Mouse (Mus musculus): ENCODE data around the gene Ppp1r35. TPM values are rescaled to one million over a fixed set of nuclear protein-coding genes. Genes with fewer than 3 reads are reported as not detected.
"Not testable (repeated sequence)": the region's sequence is repeated elsewhere in the genome, so short reads cannot be mapped to it uniquely, and the experiment has no call there.

The Ppp1r35 gene
- polyA plus RNA-seq, 1 experiment from 2014 or later, result 38.6 TPM

DNA sequence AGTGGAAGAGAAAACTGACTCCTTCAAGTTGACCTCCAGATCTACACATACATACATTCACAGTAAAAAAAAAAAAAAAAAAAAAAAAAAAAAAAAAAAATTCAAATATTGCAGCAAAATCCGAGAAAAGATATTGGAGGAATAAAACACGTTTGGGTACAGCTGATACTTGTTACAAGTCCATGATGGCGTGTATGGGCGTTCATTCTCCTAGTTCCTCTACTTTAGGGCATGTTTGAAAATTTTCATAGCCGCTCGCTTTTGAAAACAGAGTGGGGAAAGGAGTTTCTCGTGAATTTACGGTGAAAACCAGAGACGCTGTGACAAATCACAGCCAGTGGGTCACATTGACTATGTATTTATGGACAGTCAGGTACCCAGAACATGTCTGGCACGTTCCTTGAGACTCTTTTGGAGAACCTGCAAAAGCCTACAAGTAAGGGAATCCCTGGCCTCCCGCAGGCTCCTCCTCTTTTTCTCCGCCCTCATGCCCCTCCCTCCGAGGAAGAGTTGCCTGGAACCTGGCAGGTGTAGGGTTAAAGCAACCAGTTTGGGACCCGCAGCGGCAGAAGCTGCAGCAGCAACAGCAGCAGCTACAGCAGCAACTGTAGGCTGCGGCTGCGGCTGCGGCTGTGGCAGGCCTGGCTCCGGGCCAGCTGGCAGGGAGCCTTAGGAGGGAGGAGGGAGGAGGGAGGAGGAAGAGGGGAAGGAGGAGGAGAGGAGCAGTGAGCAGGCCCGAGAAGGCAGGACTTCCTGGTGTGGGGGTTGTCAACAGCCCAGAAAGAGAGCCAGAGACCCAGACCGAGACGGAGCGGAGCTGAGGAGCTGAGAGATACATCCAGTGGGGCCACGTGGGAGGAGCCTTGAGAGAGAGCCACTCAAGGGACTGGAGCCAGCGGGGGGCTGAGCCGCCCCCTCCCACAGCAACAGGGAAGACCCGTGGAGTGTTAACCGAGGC, 33.2 kb upstream of the Ppp1r35 start, which contains the start of gene Tsc22d4:
Gene Tsc22d4 (plus strand): TSS at position 517 of the 958 bp plus-strand sequence.
- peak; percentile 76 for ATAC-seq
- Histone ChIP-seq H3K4me2 (peak within 1 kb of the TSS; percentile 93), H3K27ac (peak within 1 kb of the TSS; percentile 99), H3K27me3 (replicated peaks) (no peaks in the 10 kb centered on the region; the same call in 1 of the 2 replicates), H3K9ac (peak within 1 kb of the TSS; percentile 96), H3K4me3 (peak within 1 kb of the TSS; percentile 83), H3K9me3 (replicated peaks) (no peaks in the 10 kb centered on the region), H3K4me1 (peaks cover 69% of the 10 kb centered on the region), H3K36me3 (peaks cover 12% of the 10 kb centered on the region)
- 5% methylated on average over 28 of the region's 28 CpGs for WGBS (ENCODE audit: insufficient replicate concordance)

DNA sequence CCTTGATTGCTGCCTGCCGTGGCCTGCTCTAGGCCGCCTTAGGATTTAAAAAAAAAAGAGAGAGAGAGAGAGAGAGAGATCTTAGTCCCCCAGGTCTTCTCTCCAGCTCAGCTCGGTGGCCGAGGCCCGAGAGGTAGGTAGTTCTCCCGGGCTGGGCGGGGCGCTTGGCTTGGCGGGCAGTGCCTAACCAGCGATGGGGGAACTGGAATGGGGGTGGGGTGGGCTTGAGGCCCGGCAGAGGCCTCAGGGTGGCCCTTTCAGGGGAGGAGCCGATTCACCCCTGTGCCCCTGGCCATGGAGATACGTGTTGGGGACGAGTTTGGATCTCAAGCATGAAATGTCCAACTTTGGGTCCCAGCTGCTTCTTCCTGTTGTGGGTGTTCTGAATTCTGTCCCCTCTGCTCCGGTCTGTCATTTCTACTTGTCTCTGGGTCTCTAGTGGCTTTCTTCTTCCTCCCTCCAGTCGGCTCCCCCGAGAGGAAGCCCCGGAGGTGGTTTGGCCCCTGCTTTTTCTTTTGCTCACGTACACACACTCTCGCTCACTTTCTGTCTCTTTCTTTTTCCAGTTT, 32.3 kb upstream of the Ppp1r35 start:
- Histone ChIP-seq H3K9me3 (replicated peaks) (no peaks in the 10 kb centered on the region), H3K4me1 (peaks cover 66% of the 10 kb centered on the region), H3K36me3 (peaks cover 21% of the 10 kb centered on the region), H3K9ac (peak overlapping the region; percentile 96), H3K27me3 (replicated peaks) (no peaks in the 10 kb centered on the region; the same call in 1 of the 2 replicates), H3K4me3 (peak overlapping the region; percentile 83), H3K4me2 (peak overlapping the region; percentile 93), H3K27ac (peak overlapping the region; percentile 99)
- WGBS (ENCODE audit: insufficient replicate concordance), result 0% methylated on average over 20 of the region's 20 CpGs
- peak; percentile 71 for ATAC-seq

DNA sequence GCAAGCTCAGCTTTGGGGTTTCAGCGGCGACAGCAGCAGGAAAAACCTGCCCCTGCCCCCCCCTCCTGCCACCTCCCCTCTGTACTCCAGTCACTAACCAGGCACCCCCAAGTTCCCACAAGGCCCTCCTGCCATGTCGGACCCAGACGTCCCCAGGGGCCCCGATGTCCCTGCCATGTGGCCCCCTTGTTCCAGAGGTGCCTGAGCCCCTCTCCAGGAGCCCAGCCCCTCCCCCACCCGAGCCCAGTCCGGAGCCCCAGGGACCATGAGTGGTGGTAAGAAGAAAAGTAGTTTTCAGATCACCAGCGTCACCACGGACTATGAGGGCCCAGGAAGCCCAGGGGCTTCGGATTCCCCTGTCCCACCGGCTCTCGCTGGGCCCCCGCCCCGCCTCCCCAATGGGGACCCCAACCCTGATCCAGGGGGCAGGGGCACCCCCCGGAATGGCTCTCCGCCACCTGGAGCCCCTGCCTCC, 31.8 kb upstream of the Ppp1r35 start:
- ATAC-seq, result no peak
- Histone ChIP-seq H3K4me2 (peak overlapping the region; percentile 93), H3K4me1 (peaks cover 66% of the 10 kb centered on the region), H3K9ac (peak overlapping the region; percentile 96), H3K4me3 (peak overlapping the region; percentile 83), H3K27ac (peak overlapping the region; percentile 99), H3K9me3 (replicated peaks) (no peaks in the 10 kb centered on the region), H3K27me3 (replicated peaks) (no peaks in the 10 kb centered on the region; the same call in 1 of the 2 replicates), H3K36me3 (peaks cover 26% of the 10 kb centered on the region)
- under 1% methylated on average over 16 of the region's 16 CpGs for WGBS (ENCODE audit: insufficient replicate concordance)

DNA sequence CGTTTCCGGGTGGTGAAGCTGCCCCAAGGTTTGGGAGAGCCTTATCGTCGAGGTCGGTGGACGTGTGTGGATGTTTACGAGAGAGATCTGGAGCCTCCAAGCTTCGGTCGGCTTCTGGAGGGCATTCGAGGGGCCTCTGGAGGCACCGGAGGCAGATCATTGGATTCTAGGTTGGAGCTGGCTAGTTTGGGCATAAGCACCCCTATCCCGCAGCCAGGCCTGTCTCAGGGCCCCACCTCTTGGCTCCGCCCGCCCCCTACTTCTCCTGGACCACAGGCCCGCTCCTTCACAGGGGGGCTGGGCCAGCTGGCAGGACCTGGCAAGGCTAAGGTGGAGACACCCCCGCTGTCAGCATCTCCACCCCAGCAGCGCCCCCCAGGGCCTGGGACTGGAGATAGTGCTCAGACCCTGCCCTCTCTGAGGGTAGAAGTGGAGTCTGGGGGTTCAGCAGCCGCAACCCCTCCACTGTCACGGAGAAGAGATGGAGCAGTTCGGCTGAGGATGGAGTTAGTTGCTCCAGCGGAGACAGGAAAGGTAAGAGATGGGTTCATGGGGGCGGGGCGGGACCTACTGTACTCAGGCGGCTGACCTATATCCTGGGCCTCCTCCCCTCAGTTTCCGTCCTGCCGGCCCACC, 31.2 kb upstream of the Ppp1r35 start:
- H3K36me3 ChIP-seq, result peaks cover 31% of the 10 kb centered on the region
- peaks cover 65% of the 10 kb centered on the region for H3K4me1 ChIP-seq
- H3K4me3 ChIP-seq, result peak overlapping the region; percentile 83
- H3K27ac ChIP-seq, result peak overlapping the region; percentile 99
- no peaks in the 10 kb centered on the region for H3K9me3 ChIP-seq (replicated peaks)
- peak overlapping the region; percentile 93 for H3K4me2 ChIP-seq
- peak overlapping the region; percentile 96 for H3K9ac ChIP-seq
- peak; percentile 51 for ATAC-seq
- WGBS (ENCODE audit: insufficient replicate concordance), result under 1% methylated on average over 26 of the region's 26 CpGs
- no peaks in the 10 kb centered on the region for H3K27me3 ChIP-seq (replicated peaks)

DNA sequence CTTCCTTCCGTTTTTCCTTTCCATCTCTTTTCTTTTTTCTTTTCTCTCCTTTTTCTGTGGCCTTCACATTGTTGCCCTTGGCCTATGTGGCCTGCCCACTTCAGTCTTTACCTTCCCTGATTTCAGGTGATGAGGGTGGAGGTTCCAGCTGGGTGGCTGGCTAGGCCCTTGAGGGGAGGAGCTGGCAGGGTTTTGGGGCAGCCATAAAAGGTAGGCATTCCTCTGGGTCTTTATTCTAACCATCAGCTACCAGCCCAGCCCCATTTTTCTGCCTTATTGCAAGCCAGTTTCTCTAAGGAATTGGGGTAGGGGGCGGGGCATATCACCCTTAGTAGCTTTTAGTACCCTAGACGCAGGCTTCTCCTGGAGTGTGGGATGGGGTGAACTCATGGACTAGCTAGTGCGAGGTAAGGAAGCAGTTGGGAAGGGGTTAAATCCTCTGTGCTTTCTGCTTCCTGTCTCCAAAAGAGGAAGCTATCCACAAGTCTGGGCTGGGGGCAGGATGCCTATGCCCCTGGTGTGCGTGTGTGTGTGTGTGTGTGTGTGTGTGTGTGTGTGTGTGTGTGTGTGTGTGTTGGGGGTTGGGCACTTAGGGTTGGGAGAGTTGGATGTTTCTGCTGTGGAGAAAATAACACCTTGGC, 30.4 kb upstream of the Ppp1r35 start:
- Histone ChIP-seq H3K9ac (peak overlapping the region; percentile 96), H3K36me3 (peaks cover 39% of the 10 kb centered on the region), H3K4me3 (peak overlapping the region; percentile 83), H3K4me2 (peak overlapping the region; percentile 93), H3K27ac (peak overlapping the region; percentile 99), H3K4me1 (peaks cover 64% of the 10 kb centered on the region), H3K9me3 (replicated peaks) (no peaks in the 10 kb centered on the region), H3K27me3 (replicated peaks) (no peaks in the 10 kb centered on the region)
- ATAC-seq, result no peak
- 21% methylated on average over 5 of the region's 5 CpGs for WGBS (ENCODE audit: insufficient replicate concordance)

DNA sequence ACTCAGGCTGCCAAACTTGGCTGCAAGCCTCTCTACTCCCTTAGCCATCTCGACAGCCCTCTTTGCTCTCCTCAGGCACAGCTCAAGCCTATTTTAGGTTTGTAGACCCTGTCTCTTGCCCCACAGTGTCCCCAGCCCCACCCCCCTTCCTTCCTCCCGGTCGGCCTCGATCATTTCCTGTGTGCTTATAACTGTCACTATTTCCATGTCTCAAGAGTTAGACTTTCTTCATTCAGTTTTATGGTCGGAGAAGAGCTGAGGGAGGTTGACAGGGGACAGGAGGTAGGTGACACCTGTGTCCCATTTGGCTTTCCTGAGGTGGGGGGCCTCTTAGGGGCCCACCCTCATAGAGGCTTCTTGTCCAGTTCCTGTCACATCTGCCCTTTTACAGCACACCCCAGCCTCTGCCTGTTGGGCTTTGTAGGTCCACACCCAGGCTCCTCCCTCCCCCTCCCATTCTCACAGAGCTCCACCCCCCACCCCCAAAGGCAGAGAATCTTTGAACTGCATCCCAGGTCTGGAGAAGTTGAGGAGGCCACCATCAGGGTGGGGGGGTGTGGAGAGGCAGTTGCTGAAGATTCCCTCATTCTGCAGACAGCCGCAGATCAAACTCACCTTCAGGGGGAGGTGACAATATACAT, 29.3 kb upstream of the Ppp1r35 start:
- Histone ChIP-seq H3K4me2 (peak overlapping the region; percentile 93), H3K27ac (peak overlapping the region; percentile 99), H3K27me3 (replicated peaks) (no peaks in the 10 kb centered on the region), H3K4me1 (peaks cover 72% of the 10 kb centered on the region), H3K36me3 (peaks cover 50% of the 10 kb centered on the region), H3K9me3 (replicated peaks) (no peaks in the 10 kb centered on the region), H3K9ac (peak overlapping the region; percentile 96), H3K4me3 (peak overlapping the region; percentile 83)
- 20% methylated on average over 6 of the region's 6 CpGs for WGBS (ENCODE audit: insufficient replicate concordance)
- no peak for ATAC-seq

DNA sequence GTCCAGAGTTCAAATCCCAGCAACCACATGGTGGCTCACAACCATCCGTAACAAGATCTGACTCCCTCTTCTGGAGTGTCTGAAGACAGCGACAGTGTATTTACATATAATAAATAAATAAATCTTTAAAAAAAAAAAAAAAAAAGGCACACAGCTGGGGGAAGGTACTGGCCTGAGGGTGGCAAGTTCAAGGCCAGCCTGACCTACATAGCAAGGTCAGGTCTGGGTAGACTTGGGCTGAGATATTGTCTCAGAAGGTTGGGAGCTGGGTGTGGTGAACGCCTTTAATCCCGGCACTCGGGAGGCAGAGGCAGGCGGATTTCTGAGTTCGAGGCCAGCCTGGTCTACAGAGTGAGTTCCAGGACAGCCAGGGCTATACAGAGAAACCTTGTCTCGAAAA, 28.4 kb upstream of the Ppp1r35 start:
- 78% methylated on average over 6 of the region's 8 CpGs for WGBS (ENCODE audit: insufficient replicate concordance)
- H3K27ac ChIP-seq; H3K9ac ChIP-seq; H3K27me3 ChIP-seq (replicated peaks); H3K4me3 ChIP-seq; H3K9me3 ChIP-seq (replicated peaks); H3K4me2 ChIP-seq; ATAC-seq: not testable (repeated sequence)
- Histone ChIP-seq H3K36me3 (peaks cover 59% of the 10 kb centered on the region), H3K4me1 (peaks cover 63% of the 10 kb centered on the region)

DNA sequence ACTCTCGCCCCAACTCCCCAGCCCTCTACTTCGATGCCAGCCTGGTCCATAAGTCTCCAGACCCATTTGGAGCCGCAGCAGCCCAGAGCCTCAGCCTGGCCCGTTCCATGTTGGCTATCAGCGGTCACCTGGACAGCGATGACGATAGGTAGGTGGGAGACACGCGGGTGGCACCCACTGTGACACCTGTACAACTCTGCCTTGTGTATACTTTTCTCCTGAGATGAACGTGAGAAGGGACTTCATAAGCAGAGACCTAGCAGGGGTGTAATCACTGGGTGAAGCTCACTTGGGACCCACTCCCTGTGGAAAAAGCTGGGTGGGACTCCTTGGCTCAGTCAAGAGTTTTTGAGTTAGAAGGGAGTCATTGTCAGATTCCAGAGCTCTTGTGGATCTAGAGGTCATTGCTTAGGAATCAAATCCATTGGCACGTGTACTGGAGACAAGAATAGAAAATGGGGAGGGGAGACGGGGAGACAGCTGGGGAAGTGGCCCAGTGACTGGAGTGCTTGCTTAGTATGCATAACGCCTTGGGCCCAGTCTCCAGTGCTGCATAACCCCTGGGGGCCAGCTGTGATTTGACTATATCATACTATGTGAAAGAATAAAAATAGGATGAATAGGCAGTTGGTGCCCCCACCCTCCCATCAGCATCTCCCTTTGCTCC, 27.3 kb upstream of the Ppp1r35 start:
- no peak overlapping the region; the same call in 1 of the 2 replicates for H3K27ac ChIP-seq
- peaks cover 70% of the 10 kb centered on the region for H3K36me3 ChIP-seq
- no peak overlapping the region for H3K4me2 ChIP-seq
- H3K4me3 ChIP-seq, result no peak overlapping the region
- peaks cover 67% of the 10 kb centered on the region for H3K4me1 ChIP-seq
- no peaks in the 10 kb centered on the region for H3K9me3 ChIP-seq (replicated peaks)
- ATAC-seq, result no peak
- no peak overlapping the region for H3K9ac ChIP-seq
- no peaks in the 10 kb centered on the region for H3K27me3 ChIP-seq (replicated peaks)
- WGBS (ENCODE audit: insufficient replicate concordance), result 93% methylated on average over 13 of the region's 13 CpGs

DNA sequence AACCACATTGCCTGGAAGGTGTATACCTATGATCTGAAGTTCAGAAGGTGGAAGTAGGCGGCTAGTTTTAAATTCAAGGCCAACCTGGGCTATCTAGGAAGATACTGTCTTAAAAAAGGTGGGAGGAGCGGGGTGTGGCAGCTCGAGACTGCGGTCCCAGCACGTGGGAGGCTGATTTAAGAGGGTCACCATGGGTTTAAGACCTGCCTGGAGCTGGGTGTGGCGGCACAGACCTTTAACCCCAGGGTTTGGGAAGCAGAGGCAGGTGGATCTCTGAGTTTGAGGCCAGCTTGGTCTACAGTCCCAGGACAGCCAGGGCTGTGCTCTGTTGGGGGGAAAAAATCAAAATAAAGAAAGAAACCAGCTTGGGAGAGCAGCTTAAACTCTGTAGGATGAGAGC, 26.7 kb upstream of the Ppp1r35 start:
- Histone ChIP-seq H3K27me3 (replicated peaks) (no peaks in the 10 kb centered on the region), H3K27ac (0 out of 2 replicates have a peak overlapping the region, but pooled peaks have one; percentile 3), H3K9ac (no peak overlapping the region), H3K4me1 (peaks cover 66% of the 10 kb centered on the region), H3K4me2 (no peak overlapping the region), H3K36me3 (peaks cover 76% of the 10 kb centered on the region), H3K9me3 (replicated peaks) (no peaks in the 10 kb centered on the region), H3K4me3 (no peak overlapping the region)
- no peak for ATAC-seq
- WGBS (ENCODE audit: insufficient replicate concordance), result 72% methylated on average over 6 of the region's 6 CpGs

DNA sequence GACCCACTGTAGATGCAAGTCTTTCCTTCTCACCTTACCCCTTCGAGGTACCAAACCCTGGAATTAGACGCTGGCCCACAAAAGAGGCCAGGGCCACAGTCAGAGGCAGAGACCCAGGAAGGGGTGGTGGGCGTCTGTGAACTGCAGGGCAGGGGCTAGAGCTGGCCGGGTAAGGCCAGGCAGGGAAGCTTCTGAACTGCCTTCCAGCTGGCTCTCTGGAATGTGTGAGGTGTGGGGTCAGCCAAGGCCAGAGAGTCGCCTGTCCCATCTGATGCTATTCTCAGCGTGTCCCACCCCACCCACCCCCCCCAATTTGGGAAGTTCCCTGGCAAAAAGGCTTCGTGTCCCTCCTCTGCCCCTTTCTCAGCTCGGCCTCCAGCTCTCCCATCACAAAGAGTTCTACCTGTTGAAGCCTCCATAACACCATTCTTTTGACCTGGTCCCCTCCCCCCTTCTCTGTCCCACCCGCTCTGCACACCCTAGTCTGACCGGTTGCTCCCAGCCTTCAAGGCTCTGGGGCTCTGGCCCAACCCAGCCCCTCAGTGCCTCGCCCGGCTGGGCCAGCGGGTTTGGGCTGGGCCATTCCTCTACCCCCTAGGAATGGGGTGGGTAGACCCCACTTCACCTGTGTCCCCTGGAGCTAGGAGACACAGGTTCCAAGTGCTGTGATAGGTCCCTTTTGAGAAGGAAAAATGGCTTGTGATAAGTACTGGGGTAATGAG, 25.4 kb upstream of the Ppp1r35 start:
- WGBS (ENCODE audit: insufficient replicate concordance), result 74% methylated on average over 13 of the region's 13 CpGs
- no peak for ATAC-seq
- Histone ChIP-seq H3K36me3 (peaks cover 89% of the 10 kb centered on the region), H3K9ac (no peak overlapping the region), H3K4me2 (no peak overlapping the region), H3K9me3 (replicated peaks) (no peaks in the 10 kb centered on the region), H3K4me1 (peaks cover 64% of the 10 kb centered on the region), H3K27me3 (replicated peaks) (no peaks in the 10 kb centered on the region), H3K27ac (no peak overlapping the region), H3K4me3 (no peak overlapping the region)
